Mouse (Mus musculus) granulocyte monocyte progenitor cell, adult 5-6 weeks (primary cell): ENCODE data around the gene Son. TPM values are rescaled to one million over a fixed set of nuclear protein-coding genes. Genes with fewer than 3 reads are reported as not detected.
A peak's percentile ranks its signal among the peaks of the same experiment; 100 is the strongest.
"Not testable (repeated sequence)": the region's sequence is repeated elsewhere in the genome, so short reads cannot be mapped to it uniquely, and the experiment has no call there.

Experiments
- ATAC-seq: replicated peaks from 2 replicates; pipeline ENCODE4 v1.8.0; 2016; ENCODE audit warnings: mild to moderate bottlenecking, moderate TSS enrichment, inconsistent platforms; ENCODE audit not compliant: poor library complexity, severe bottlenecking
- total RNA-seq, 2 experiments: library from RNA; stranded (forward) in 1 of 2; stranded (reverse) in 1 of 2; fragments of 200-712, 200-1000 nt in 1 of 2; fragments of >200 nt in 1 of 2; fragmentation: Nextera tagmentation in 1 of 2; gene quantifications; 2 replicates each; pipeline ENCODE4 v1.2.3; 2014 to 2017

Gene Son
- total RNA-seq, 2 experiments from 2014 or later: 242 to 356 TPM

GRCm38 (mm10) chr16:91633641-91634040, 13.7 kb upstream of the Son start:
- ATAC-seq: 0 out of 2 replicates have a peak, but pooled peaks have one; percentile 15

- no peak for ATAC-seq
Observed at GRCm38 (mm10) chr16:91639161-91639560, 8.1 kb upstream of the Son start.

- ATAC-seq: no peak
Observed at GRCm38 (mm10) chr16:91639636-91640035, 7.7 kb upstream of the Son start.

- peak; percentile 71 for ATAC-seq
Observed at GRCm38 (mm10) chr16:91640171-91640570, 7.1 kb upstream of the Son start.

- no peak for ATAC-seq
Observed at GRCm38 (mm10) chr16:91644901-91645300, 2.4 kb upstream of the Son start.

- ATAC-seq: not testable (repeated sequence)
Observed at GRCm38 (mm10) chr16:91645420-91645819, 1.9 kb upstream of the Son start.

GRCm38 (mm10) chr16:91645995-91646602, 1.2 kb upstream of the Son start:
- no peak for ATAC-seq

GRCm38 (mm10) chr16:91646681-91647419, 456 bp upstream of the Son start, which contains the start of gene Gart:
Gene Gart, minus strand, starts transcription at chr16:91646952.
- ATAC-seq: peak; percentile 81

GRCm38 (mm10) chr16:91648220-91648550, 879 bp downstream of the Son start:
- peak; percentile 48 for ATAC-seq

GRCm38 (mm10) chr16:91649246-91649645, 1.9 kb downstream of the Son start:
- ATAC-seq: no peak

- no peak for ATAC-seq
Observed at GRCm38 (mm10) chr16:91649781-91650180, 2.5 kb downstream of the Son start.

GRCm38 (mm10) chr16:91652191-91652590, 4.9 kb downstream of the Son start:
- no peak for ATAC-seq

GRCm38 (mm10) chr16:91655285-91655684, 8.0 kb downstream of the Son start:
- ATAC-seq: no peak

GRCm38 (mm10) chr16:91657285-91657684, 10.0 kb downstream of the Son start:
- ATAC-seq: no peak

GRCm38 (mm10) chr16:91658471-91658870, 11.2 kb downstream of the Son start:
- no peak for ATAC-seq

GRCm38 (mm10) chr16:91659798-91660197, 12.5 kb downstream of the Son start:
- no peak for ATAC-seq

GRCm38 (mm10) chr16:91661397-91661796, 14.1 kb downstream of the Son start:
- ATAC-seq: no peak

GRCm38 (mm10) chr16:91662336-91662735, 15.0 kb downstream of the Son start:
- no peak for ATAC-seq

GRCm38 (mm10) chr16:91663795-91664194, 16.5 kb downstream of the Son start:
- ATAC-seq: no peak

- ATAC-seq: no peak
Observed at GRCm38 (mm10) chr16:91674500-91674899, 27.2 kb downstream of the Son start.

- peak; percentile 97 for ATAC-seq
Observed at GRCm38 (mm10) chr16:91678147-91678911, 31.0 kb downstream of the Son start.
